Mouse (Mus musculus): ENCODE measurements around the gene Rasgef1a.

DNA sequence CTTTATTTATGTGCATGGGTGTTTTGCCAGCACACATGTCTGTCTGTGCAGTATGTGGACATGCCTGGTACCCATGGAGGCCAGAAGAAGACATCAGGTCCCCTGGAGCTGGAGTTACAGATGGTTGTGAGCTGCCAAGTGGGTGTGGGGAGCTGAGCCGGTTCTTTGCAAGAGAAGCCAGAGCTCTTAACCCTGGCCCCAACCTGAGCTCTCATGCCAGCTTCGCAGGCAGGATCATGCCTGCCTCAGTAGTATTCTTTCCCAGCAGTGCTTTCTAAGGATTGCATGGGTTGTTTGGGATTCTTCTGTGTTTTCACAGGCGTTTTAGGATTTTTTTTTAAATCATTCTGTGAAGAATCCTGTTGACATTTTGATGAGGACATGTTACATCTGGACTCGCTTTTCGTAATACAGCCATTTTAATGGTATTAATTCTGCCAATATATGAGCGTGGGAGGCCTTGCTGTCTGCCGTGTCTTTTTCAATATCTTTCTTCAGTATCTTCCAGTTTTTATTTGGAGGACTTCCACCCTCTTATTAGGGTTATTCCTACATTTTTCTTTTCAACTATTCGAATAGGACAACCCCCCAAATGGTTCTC is 86.6 kb downstream of the Rasgef1a start:
- TF ChIP-seq USF1 (IDR thresholded peaks at IDR 0.05; ENCODE audit: low read depth) = no peak
- no peak for TF ChIP-seq MYOG (IDR thresholded peaks at IDR 0.05; ENCODE audit: control insufficient read depth in 1 of 3, insufficient read depth in 1 of 3, insufficient read length in 2 of 3, low read depth in 2 of 3)
- TF ChIP-seq POLR2A (IDR thresholded peaks at IDR 0.05; ENCODE audit: insufficient read length, low read depth) = no peak
- TF ChIP-seq MYOD1 (IDR thresholded peaks at IDR 0.05; ENCODE audit: control insufficient read depth in 1 of 3, insufficient read length in 2 of 3, low read depth in 2 of 3) = no peak
- TF ChIP-seq POLR2AphosphoS2 (IDR thresholded peaks at IDR 0.05; ENCODE audit: insufficient read length, low read depth) = no peak
- TF ChIP-seq MAX (IDR thresholded peaks at IDR 0.05; ENCODE audit: low read depth) = no peak
- no peak for TF ChIP-seq TCF12 (IDR thresholded peaks at IDR 0.05; ENCODE audit: insufficient read depth, poor library complexity, severe bottlenecking)
- TF ChIP-seq E2F4 (IDR thresholded peaks at IDR 0.05; ENCODE audit: insufficient read depth) = no peak
- TF ChIP-seq REST (IDR thresholded peaks at IDR 0.05; ENCODE audit: insufficient read depth, insufficient read length) = no peak
- TF ChIP-seq TCF3 (IDR thresholded peaks at IDR 0.05; ENCODE audit: insufficient read length, low read depth) = no peak
- TF ChIP-seq CEBPB (IDR thresholded peaks at IDR 0.05; ENCODE audit: insufficient read depth, poor library complexity, severe bottlenecking) = no peak
- TF ChIP-seq SRF (IDR thresholded peaks at IDR 0.05; ENCODE audit: control insufficient read depth, insufficient read length, low read depth) = no peak
